Mouse (Mus musculus) brain, embryonic 14.5 days (tissue): ENCODE data around the gene Vps13d. TPM values are rescaled to one million over a fixed set of nuclear protein-coding genes. Genes with fewer than 3 reads are reported as not detected.

Source experiments
- DNase-seq: peaks from one replicate; pipeline ENCODE4 v3.0.0-alpha.2; 2011; ENCODE audit warnings: low read depth
- CTCF ChIP-seq: fragments of 200-500 bp; IDR thresholded peaks from 2 replicates; pipeline ENCODE4 v1.5.1; 2012; ENCODE audit warnings: inconsistent platforms, mild to moderate bottlenecking, moderate library complexity, borderline replicate concordance; ENCODE audit not compliant: insufficient read depth, insufficient read length; ENCODE audit errors: extremely low read depth
- POLR2A ChIP-seq: fragments of 200-500 bp; IDR thresholded peaks from 2 replicates; pipeline ENCODE4 v1.6.1; 2012; ENCODE audit warnings: mild to moderate bottlenecking, inconsistent platforms, borderline replicate concordance; ENCODE audit not compliant: poor library complexity, insufficient read depth, insufficient read length, severe bottlenecking; ENCODE audit errors: extremely low read depth
- polyA plus RNA-seq: library from polyadenylated mRNA; depleted of rRNA; stranded (reverse); fragments of >200 nt; gene quantifications from 2 replicates; pipeline ENCODE4 v1.2.3, GENCODE M21; 2012; rRNA removed

Vps13d gene
- polyA plus RNA-seq, 1 experiment, result 26.9 TPM

- DNase-seq, result peak; percentile 69
- TF ChIP-seq CTCF, result no peak
- TF ChIP-seq POLR2A, result no peak
Measured at GRCm38 (mm10) chr4:144930366-144930765, 264.4 kb downstream of the Vps13d start.

- TF ChIP-seq CTCF (no peak), POLR2A (no peak)
- peak; percentile 81 for DNase-seq
Measured at GRCm38 (mm10) chr4:144929811-144930221, 265.0 kb downstream of the Vps13d start.

- no peak for DNase-seq
- TF ChIP-seq POLR2A (no peak), CTCF (no peak)
Measured at GRCm38 (mm10) chr4:144928693-144929436, 265.9 kb downstream of the Vps13d start.

Other genes starting within 250 kb of the Vps13d start
- 2.2 and 3.4 TPM in 2 replicates for gene Tnfrsf1b, start 51.9 kb upstream of the Vps13d start, polyA plus RNA-seq
- gene Tnfrsf8, start 120.2 kb upstream of the Vps13d start, polyA plus RNA-seq, result 0.30 and 0.40 TPM in 2 replicates